Mouse (Mus musculus) midbrain, embryonic 11.5 days (tissue): ENCODE measurements around the gene Hsf2bp. TPM values are rescaled to one million over a fixed set of nuclear protein-coding genes. Genes with fewer than 3 reads are reported as not detected.
"Not testable (repeated sequence)": the region's sequence is repeated elsewhere in the genome, so short reads cannot be mapped to it uniquely, and the experiment has no call there.

Experiments used
- ATAC-seq: fragments of 200-750 bp; cut with Nextera tagmentation; 2 replicates; pipeline ENCODE4 v1.8.0; 2017; ENCODE audit warnings: moderate TSS enrichment, moderate library complexity; ENCODE audit not compliant: low FRiP score
- DNase-seq: peaks from one replicate; pipeline ENCODE4 v3.0.0; 2015; ENCODE audit warnings: low spot score; ENCODE audit errors: missing footprints
- H3K27ac ChIP-seq: fragments of 300-500 bp; sonication (generic); 2 replicates; pipeline ENCODE4 v1.5.1; 2014; ENCODE audit warnings: low read depth, low read length
- H3K27me3 ChIP-seq: fragments of 300-500 bp; sonication (generic); 2 replicates; pipeline ENCODE4 v1.6.1; 2014; ENCODE audit warnings: mild to moderate bottlenecking, low read length, moderate library complexity, mixed read lengths; ENCODE audit not compliant: control insufficient read depth, insufficient read depth
- H3K36me3 ChIP-seq: fragments of 300-500 bp; sonication (generic); 2 replicates; pipeline ENCODE4 v1.6.1; 2014; ENCODE audit warnings: mild to moderate bottlenecking, low read length, moderate library complexity, mixed read lengths; ENCODE audit not compliant: control insufficient read depth, insufficient read depth
- H3K4me1 ChIP-seq: fragments of 300-500 bp; sonication (generic); 2 replicates; pipeline ENCODE4 v1.6.1; 2014; ENCODE audit warnings: low read length; ENCODE audit not compliant: control insufficient read depth, insufficient read depth
- H3K4me2 ChIP-seq: fragments of 300-500 bp; sonication (generic); 2 replicates; pipeline ENCODE4 v1.6.1; 2014; ENCODE audit warnings: mild to moderate bottlenecking, moderate library complexity
- H3K4me3 ChIP-seq: fragments of 300-500 bp; sonication (generic); 2 replicates; pipeline ENCODE4 v1.5.1; 2014; ENCODE audit warnings: low read depth, low read length
- H3K9ac ChIP-seq: fragments of 300-500 bp; sonication (generic); 2 replicates; pipeline ENCODE4 v1.6.1; 2014; ENCODE audit warnings: low read length
- H3K9me3 ChIP-seq: fragments of 300-500 bp; sonication (generic); 2 replicates; pipeline ENCODE4 v1.6.1; 2016; ENCODE audit warnings: low read length; ENCODE audit not compliant: control insufficient read depth
- WGBS: fragments of 180-500 bp; shearing (Covaris S2); extraction: QIAGEN DNeasy Blood & Tissue Kit; methylation state at CpG from one replicate; pipeline ENCODE4 v1.1.7; 2014; 5-methylcytosine and 5-hydroxymethylcytosine counted together
- polyA plus RNA-seq: library from polyadenylated mRNA; unstranded; fragments of >200 nt; fragmentation: Nextera tagmentation; extraction: Ambion mirVana; gene quantifications from 2 replicates; pipeline ENCODE4 v1.2.1, GENCODE M21; 2014

Hsf2bp gene
- polyA plus RNA-seq, result 0.57 and 0.60 TPM in 2 replicates

- no peaks in the 10 kb centered on the region for H3K9me3 ChIP-seq
- H3K27ac ChIP-seq, result peak within 1 kb of the TSS; percentile 48; the same call in 1 of the 2 replicates
- peak; percentile 93 for ATAC-seq
- H3K9ac ChIP-seq, result peak within 1 kb of the TSS; percentile 89
- no peaks in the 10 kb centered on the region for H3K27me3 ChIP-seq
- H3K4me2 ChIP-seq, result peak within 1 kb of the TSS; percentile 92
- peak; percentile 99 for DNase-seq
- peaks cover 13% of the 10 kb centered on the region for H3K4me1 ChIP-seq
- WGBS, result 6% methylated on average over 52 of the region's 52 CpGs
- H3K36me3 ChIP-seq, result 0 out of 2 replicates have a peak, but pooled peaks cover 2% of the 10 kb centered on the region
- H3K4me3 ChIP-seq, result peak within 1 kb of the TSS; percentile 90
Measured at GRCm38 (mm10) chr17:32035609-32036508, at the start of gene Hsf2bp, which contains the start of gene Rrp1b. TSS of gene Hsf2bp (minus strand) at chr17:32036349. TSS of gene Rrp1b (plus strand) at chr17:32036100.

GRCm38 (mm10) chr17:32083351-32083750 is 47.2 kb upstream of the Hsf2bp start:
- H3K27ac ChIP-seq, result no peak overlapping the region
- no peaks in the 10 kb centered on the region for H3K36me3 ChIP-seq
- DNase-seq (peak; percentile 6), ATAC-seq (no peak)
- no peaks in the 10 kb centered on the region for H3K27me3 ChIP-seq
- WGBS, result 95% methylated on average over 2 of the region's 2 CpGs
- H3K9ac ChIP-seq, result no peak overlapping the region
- H3K4me1 ChIP-seq, result no peaks in the 10 kb centered on the region
- H3K4me3 ChIP-seq, result no peak overlapping the region
- no peaks in the 10 kb centered on the region for H3K9me3 ChIP-seq
- H3K4me2 ChIP-seq, result no peak overlapping the region

- no peak overlapping the region for H3K4me3 ChIP-seq
- WGBS, result 8% methylated on average over 2 of the region's 2 CpGs
Measured at GRCm38 (mm10) chr17:32075164-32075563, 39.0 kb upstream of the Hsf2bp start.

GRCm38 (mm10) chr17:32074658-32075057 is 38.5 kb upstream of the Hsf2bp start:
- H3K27ac ChIP-seq, result no peak overlapping the region
- ATAC-seq (no peak), DNase-seq (no peak)
- H3K4me1 ChIP-seq, result no peaks in the 10 kb centered on the region
- H3K9me3 ChIP-seq, result no peaks in the 10 kb centered on the region
- no peak overlapping the region for H3K4me2 ChIP-seq
- no peaks in the 10 kb centered on the region for H3K36me3 ChIP-seq
- no peak overlapping the region for H3K4me3 ChIP-seq
- 51% methylated on average over 4 of the region's 4 CpGs for WGBS
- H3K27me3 ChIP-seq, result no peaks in the 10 kb centered on the region
- H3K9ac ChIP-seq, result no peak overlapping the region

More at GRCm38 (mm10) chr17:32075164-32075563, 39.0 kb upstream of the Hsf2bp start:
- H3K27me3 ChIP-seq, result no peaks in the 10 kb centered on the region
- H3K4me1 ChIP-seq, result no peaks in the 10 kb centered on the region
- H3K27ac ChIP-seq, result no peak overlapping the region
- no peak overlapping the region for H3K9ac ChIP-seq
- ATAC-seq, result 0 out of 2 replicates have a peak, but pooled peaks have one; percentile 35
- no peaks in the 10 kb centered on the region for H3K36me3 ChIP-seq
- no peak overlapping the region for H3K4me2 ChIP-seq
- H3K9me3 ChIP-seq, result no peaks in the 10 kb centered on the region
- peak; percentile 93 for DNase-seq

GRCm38 (mm10) chr17:32073359-32073758 is 37.2 kb upstream of the Hsf2bp start:
- Histone ChIP-seq H3K36me3 (no peaks in the 10 kb centered on the region), H3K27me3 (no peaks in the 10 kb centered on the region), H3K4me1 (no peaks in the 10 kb centered on the region), H3K9ac (no peak overlapping the region), H3K27ac (no peak overlapping the region), H3K9me3 (no peaks in the 10 kb centered on the region), H3K4me2 (no peak overlapping the region), H3K4me3 (no peak overlapping the region)
- ATAC-seq, result peak; percentile 68
- peak; percentile 99 for DNase-seq
- 0% methylated on average over 2 of the region's 2 CpGs for WGBS

- 96% methylated on average over 2 of the region's 2 CpGs for WGBS
- ATAC-seq (no peak), DNase-seq (no peak)
- H3K4me1 ChIP-seq, result no peaks in the 10 kb centered on the region
- no peaks in the 10 kb centered on the region for H3K9me3 ChIP-seq
- no peaks in the 10 kb centered on the region for H3K36me3 ChIP-seq
- no peak overlapping the region for H3K27ac ChIP-seq
- no peaks in the 10 kb centered on the region for H3K27me3 ChIP-seq
- no peak overlapping the region for H3K4me2 ChIP-seq
- H3K4me3 ChIP-seq, result no peak overlapping the region
- H3K9ac ChIP-seq, result no peak overlapping the region
Measured at GRCm38 (mm10) chr17:32068810-32069209, 32.7 kb upstream of the Hsf2bp start.

DNA sequence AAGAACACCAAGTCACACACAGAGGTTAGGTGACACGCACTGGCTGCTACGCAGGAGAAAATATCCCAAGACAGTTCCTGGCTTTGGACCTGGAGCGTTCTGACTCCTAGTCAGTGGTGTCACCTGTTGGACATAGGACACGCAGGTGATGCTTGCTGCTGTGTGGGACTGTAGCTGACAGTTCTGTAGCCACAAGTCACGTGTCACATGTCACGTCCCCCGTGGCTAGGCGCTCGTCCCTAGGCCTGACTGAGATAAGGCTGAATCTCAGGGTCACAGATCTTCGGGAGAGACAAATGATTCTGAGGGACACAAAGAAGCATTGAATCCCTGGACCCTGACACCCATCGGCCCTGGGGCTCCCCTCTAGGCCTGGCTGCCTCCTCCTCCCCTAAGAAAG is 32.2 kb upstream of the Hsf2bp start:
- WGBS, result 92% methylated on average over 11 of the region's 11 CpGs
- no peak overlapping the region for H3K4me2 ChIP-seq
- H3K9ac ChIP-seq, result no peak overlapping the region
- H3K4me1 ChIP-seq, result no peaks in the 10 kb centered on the region
- no peaks in the 10 kb centered on the region for H3K27me3 ChIP-seq
- no peaks in the 10 kb centered on the region for H3K36me3 ChIP-seq
- peak; percentile 33 for DNase-seq
- no peaks in the 10 kb centered on the region for H3K9me3 ChIP-seq
- H3K27ac ChIP-seq, result no peak overlapping the region
- H3K4me3 ChIP-seq, result no peak overlapping the region
- no peak for ATAC-seq

- 80% methylated on average over 9 of the region's 9 CpGs for WGBS
- ATAC-seq (no peak), DNase-seq (peak; percentile 77)
- Histone ChIP-seq H3K27me3 (no peaks in the 10 kb centered on the region), H3K9ac (no peak overlapping the region), H3K4me1 (no peaks in the 10 kb centered on the region), H3K4me2 (no peak overlapping the region), H3K36me3 (no peaks in the 10 kb centered on the region), H3K27ac (no peak overlapping the region), H3K9me3 (no peaks in the 10 kb centered on the region), H3K4me3 (no peak overlapping the region)
Measured at GRCm38 (mm10) chr17:32067541-32067940, 31.4 kb upstream of the Hsf2bp start.

GRCm38 (mm10) chr17:32064762-32065161 is 28.6 kb upstream of the Hsf2bp start:
- not testable (repeated sequence) for H3K27me3 ChIP-seq, H3K4me2 ChIP-seq, H3K9ac ChIP-seq, H3K27ac ChIP-seq, H3K9me3 ChIP-seq, H3K4me3 ChIP-seq, H3K4me1 ChIP-seq, ATAC-seq
- 49% methylated on average over 8 of the region's 8 CpGs for WGBS
- peak; percentile 61 for DNase-seq
- H3K36me3 ChIP-seq, result peaks cover 13% of the 10 kb centered on the region
